Mouse (Mus musculus): Measurements from ENCODE around the gene Klk7.

DNA sequence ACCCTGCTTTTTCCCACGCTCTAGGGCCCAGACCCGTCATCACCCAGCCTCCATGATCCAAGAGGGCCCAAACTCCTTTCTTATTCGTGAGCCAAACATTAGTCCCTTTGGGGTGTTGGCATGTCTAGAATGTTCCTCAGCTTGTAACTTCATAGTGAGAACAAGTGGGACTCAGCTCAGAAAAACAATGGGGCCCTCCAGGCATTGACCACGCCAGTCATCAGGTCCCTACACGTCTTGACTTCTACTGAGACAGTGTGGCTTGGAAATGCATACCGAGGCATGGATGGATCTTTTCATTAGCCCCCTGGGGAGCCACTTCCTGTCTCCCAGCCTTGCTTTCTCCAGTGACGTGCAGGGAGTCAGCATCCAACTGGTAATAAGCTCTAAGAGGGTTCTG, 11.2 kb upstream of the Klk7 start:
- TF ChIP-seq POLR2A (IDR thresholded peaks at IDR 0.05; ENCODE audit: low read depth, low read length) (no peak), CTCF (IDR thresholded peaks at IDR 0.05; ENCODE audit: extremely low read depth, insufficient read depth, insufficient read length, insufficient replicate concordance) (no peak)

Data from spleen, adult 2 months (tissue).